ENCODE assay signal across 20 mouse cellular contexts in the genomic region with DNA sequence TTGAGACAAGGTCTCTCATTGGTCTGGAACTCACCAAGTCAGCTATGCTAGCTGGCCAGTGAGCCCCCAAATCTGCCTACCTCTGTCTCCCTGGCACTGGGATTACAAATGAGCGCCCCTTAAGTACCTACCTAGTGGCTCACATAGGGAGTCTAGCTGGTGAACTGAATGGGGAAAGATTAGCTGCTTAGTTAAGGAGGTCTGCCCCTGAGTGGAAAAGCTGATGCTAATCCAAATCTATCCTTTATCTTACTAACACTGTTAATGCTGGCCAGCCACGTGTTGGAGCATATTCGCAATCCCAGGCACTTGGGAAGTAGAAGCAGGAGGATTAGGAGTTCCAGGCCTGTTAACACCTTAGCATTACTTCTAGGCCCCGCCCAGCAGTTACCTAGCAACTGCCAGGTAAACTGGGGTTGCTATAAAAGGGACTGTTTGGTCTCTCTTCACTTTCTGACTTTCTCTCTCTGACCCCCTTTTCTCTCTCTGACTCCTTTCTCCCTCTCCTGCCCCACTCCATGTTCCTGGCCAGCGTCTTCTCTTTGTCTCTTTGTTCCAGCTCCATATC. TPM values are rescaled to one million over a fixed set of nuclear protein-coding genes. Genes with fewer than 3 reads are reported as not detected.
A peak's percentile ranks its signal among the peaks of the same experiment; 100 is the strongest.
DNase-seq lines count a peak whose midpoint lies in the region; ATAC-seq and TF ChIP-seq lines count a peak whose summit lies in the region.
"Had no signal": no experiment of that assay in that cellular context is flagged by ENCODE, and none has a peak within 500 bp of the region (broad histone marks: within the 10 kb centered on the region; RNA-seq: fewer than 3 reads in every experiment).

No protein-coding gene starts in this region.

- no peak for TF ChIP-seq CTCF in lung, postnatal 0 days (IDR thresholded peaks at IDR 0.05)
- TF ChIP-seq CTCF in gastrocnemius, adult 2 months (IDR thresholded peaks at IDR 0.05): no peak

- H3K9ac ChIP-seq in lung, postnatal 0 days (replicated peaks; ENCODE audit: low read depth): no peak overlapping the region
- H3K9ac ChIP-seq: heart, embryonic 15.5 days; hindbrain, embryonic 15.5 days had no signal

- intact Hi-C loops in gastrocnemius, adult 2 months (cut with DNase I): loop anchor here (5.0 kb wide), 1 partner anchor 608 kb away; the partner anchor contains the start of genes Mrpl46 and Mrps11

- no peaks in the 10 kb centered on the region for H3K36me3 ChIP-seq in lung, postnatal 0 days (ENCODE audit: insufficient read depth, low read length)
- H3K36me3 ChIP-seq: embryonic facial prominence, embryonic 10.5 days; heart, embryonic 15.5 days; hindbrain, embryonic 10.5 days; hindbrain, embryonic 15.5 days had no signal

- no peak for TF ChIP-seq EP300 in lung, postnatal 0 days (IDR thresholded peaks at IDR 0.05)

- 0 out of 2 replicates have a peak, but pooled peaks cover 6% of the 10 kb centered on the region for H3K4me1 ChIP-seq in lung, postnatal 0 days (ENCODE audit: insufficient read depth, low read depth, low read length)

- DNase-seq in lung, postnatal 0 days (ENCODE audit: low spot score): peak; percentile 28
- DNase-seq in lung, postnatal 4 days: no peak
- DNase-seq in ES-CJ7 (ENCODE audit: low read depth, low spot score) (peak; percentile 57), ZHBTc4 (ENCODE audit: low read depth, low spot score) (peak; percentile 52)
- peak; percentile 83 for DNase-seq in retina, postnatal 1 day
- no peak for DNase-seq in gastrocnemius, adult 2 months
- DNase-seq in left cerebral cortex, adult 9 months (ENCODE audit: low spot score in 2 of 2): no peak
- DNase-seq: adrenal gland, adult 2 months; adrenal gland, postnatal 25 days; cerebellum, adult 2 months; cerebellum, postnatal 10 days; gastrocnemius, postnatal 10 days; heart, adult 2 months; heart, postnatal 14 days had no signal

- no peak overlapping the region for H3K4me3 ChIP-seq in lung, postnatal 0 days (ENCODE audit: low read depth, low read length)
- no peak overlapping the region for H3K4me3 ChIP-seq in gastrocnemius, adult 2 months
- H3K4me3 ChIP-seq: embryonic facial prominence, embryonic 10.5 days; heart, adult 2 months; heart, embryonic 15.5 days; hindbrain, embryonic 10.5 days; hindbrain, embryonic 15.5 days had no signal

- WGBS in lung, postnatal 0 days: 55% methylated on average over 5 of the region's 5 CpGs

- no peak overlapping the region for H3K27ac ChIP-seq in lung, postnatal 0 days (ENCODE audit: low read length)
- no peak overlapping the region for H3K27ac ChIP-seq in gastrocnemius, adult 2 months
- H3K27ac ChIP-seq: embryonic facial prominence, embryonic 10.5 days; heart, adult 2 months; heart, embryonic 15.5 days; hindbrain, embryonic 10.5 days; hindbrain, embryonic 15.5 days had no signal

- H3K27me3 ChIP-seq in lung, postnatal 0 days (replicated peaks; ENCODE audit: insufficient read depth, low read length): no peaks in the 10 kb centered on the region
- H3K27me3 ChIP-seq: hindbrain, embryonic 15.5 days had no signal

- H3K4me2 ChIP-seq in lung, postnatal 0 days (replicated peaks; ENCODE audit: low read depth, low read length): no peak overlapping the region
- H3K4me2 ChIP-seq: heart, embryonic 11.5 days; heart, embryonic 15.5 days; hindbrain, embryonic 15.5 days had no signal

- H3K9me3 ChIP-seq in lung, postnatal 0 days (ENCODE audit: low read length): no peaks in the 10 kb centered on the region
- H3K9me3 ChIP-seq: embryonic facial prominence, embryonic 10.5 days; heart, embryonic 15.5 days; hindbrain, embryonic 10.5 days; hindbrain, embryonic 15.5 days had no signal

- no peak for ATAC-seq in lung, postnatal 0 days
- ATAC-seq: forebrain, embryonic 14.5 days had no signal

RNA-seq across cellular contexts. Expression of gene Fanci, which starts 1.5 kb away (rescaled TPM):
- 0.50 and 0.82 TPM in 2 replicates for polyA plus RNA-seq in lung, postnatal 0 days (2015; fragmentation: Nextera tagmentation; extraction: Ambion mirVana)
- under 1 TPM in 1 of 2 experiments, not detected in 1; 0.08 TPM for total RNA-seq in gastrocnemius, adult 2 months (2021)

RNA-seq across cellular contexts. Expression of gene Rlbp1, which starts 3.4 kb away (rescaled TPM):
- 0.21 and 0.33 TPM in 2 replicates for polyA plus RNA-seq in lung, postnatal 0 days (2015; fragmentation: Nextera tagmentation; extraction: Ambion mirVana)
- not detected for total RNA-seq in gastrocnemius, adult 2 months (2021)
- total RNA-seq: adrenal gland, adult 2 months; gastrocnemius, postnatal 10 days; heart, adult 2 months; heart, postnatal 14 days had no signal
- polyA plus RNA-seq: heart, adult 2 months; heart, embryonic 15.5 days had no signal

Comparison
In these comparisons a context has a peak if more than half of its experiments do, and no peak if none do; other contexts are left out.
1. DNase-seq: peak in lung, postnatal 0 days (single experiment), ES-CJ7 (single experiment), ZHBTc4 (single experiment) and retina, postnatal 1 day (single experiment); none in lung, postnatal 4 days (0 of 2), gastrocnemius, adult 2 months (single experiment) and left cerebral cortex, adult 9 months (0 of 2).